In the genomic region with DNA sequence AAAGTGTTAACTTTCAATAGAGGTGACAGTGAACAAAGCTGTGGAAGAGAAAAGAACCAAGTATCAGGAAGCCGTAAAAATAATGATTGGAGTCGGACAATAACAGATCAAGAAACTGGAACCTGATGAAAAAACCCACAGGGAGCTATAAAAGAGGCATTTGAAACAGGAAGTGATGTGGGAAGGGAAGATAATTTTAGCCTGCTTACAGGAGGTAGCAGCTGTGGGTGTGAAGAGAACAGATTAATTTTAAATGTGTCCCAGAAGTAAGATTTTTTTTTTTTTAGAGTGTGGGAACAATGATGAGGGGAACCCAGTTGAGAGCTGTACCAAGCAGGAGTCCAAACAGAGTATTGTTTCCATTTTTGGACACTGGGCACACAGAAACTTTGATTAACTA, we compare ENCODE assay signal across 29 mouse cellular contexts.
DNase-seq lines count a peak whose midpoint lies in the region; ATAC-seq and TF ChIP-seq lines count a peak whose summit lies in the region.
"Had no signal": no experiment of that assay in that cellular context is flagged by ENCODE, and none has a peak within 500 bp of the region (broad histone marks: within the 10 kb centered on the region; RNA-seq: fewer than 3 reads in every experiment).

No protein-coding gene starts in this region.

- peak; percentile 34 to 52 for DNase-seq in left cerebral cortex, adult 9 months (ENCODE audit: low spot score in 2 of 2)
- DNase-seq in left cerebral cortex, postnatal 36 days (ENCODE audit: low spot score in 2 of 2): no peak
- peak; percentile 82 for DNase-seq in brain, adult 2 months (ENCODE audit: low read depth, low spot score)
- no peak for DNase-seq in spleen, adult 12 weeks (ENCODE audit: low spot score)
- DNase-seq in lung, postnatal 0 days (ENCODE audit: low spot score): no peak
- DNase-seq: adrenal gland, adult 2 months; adrenal gland, postnatal 36 days; cerebellum, adult 2 months; cerebellum, postnatal 14 days; heart, postnatal 14 days; kidney, postnatal 25 days; liver; lung, adult 2 months; lung, postnatal 14 days; thymus, postnatal 14 days had no signal

- H3K36me3 ChIP-seq in intestine, postnatal 0 days (ENCODE audit: control insufficient read depth, insufficient read depth): no peaks in the 10 kb centered on the region
- no peaks in the 10 kb centered on the region for H3K36me3 ChIP-seq in intestine, embryonic 16.5 days (ENCODE audit: control insufficient read depth, insufficient read depth, low read length)
- H3K36me3 ChIP-seq in lung, postnatal 0 days (ENCODE audit: insufficient read depth, low read length): no peaks in the 10 kb centered on the region
- H3K36me3 ChIP-seq: embryonic facial prominence, embryonic 10.5 days; embryonic facial prominence, embryonic 15.5 days; intestine, embryonic 15.5 days; kidney, embryonic 15.5 days; midbrain, embryonic 12.5 days; neural tube, embryonic 12.5 days had no signal

- no peak overlapping the region for H3K4me3 ChIP-seq in intestine, postnatal 0 days (ENCODE audit: low read depth, low read length)
- no peak overlapping the region for H3K4me3 ChIP-seq in intestine, embryonic 16.5 days (ENCODE audit: low read length)
- H3K4me3 ChIP-seq in lung, postnatal 0 days (ENCODE audit: low read depth, low read length): no peak overlapping the region
- H3K4me3 ChIP-seq: embryonic facial prominence, embryonic 10.5 days; embryonic facial prominence, embryonic 15.5 days; forebrain, embryonic 13.5 days; intestine, embryonic 15.5 days; kidney, embryonic 15.5 days; midbrain, embryonic 12.5 days; myocyte; neural tube, embryonic 12.5 days had no signal

- H3K4me1 ChIP-seq in intestine, postnatal 0 days (replicated peaks; ENCODE audit: control insufficient read depth, insufficient read depth, low read length): 0 out of 2 replicates have a peak, but pooled peaks cover 6% of the 10 kb centered on the region
- no peaks in the 10 kb centered on the region for H3K4me1 ChIP-seq in intestine, embryonic 16.5 days (ENCODE audit: control insufficient read depth, insufficient read depth, low read length)
- H3K4me1 ChIP-seq in lung, postnatal 0 days (ENCODE audit: insufficient read depth, low read depth, low read length): no peaks in the 10 kb centered on the region
- H3K4me1 ChIP-seq: embryonic facial prominence, embryonic 15.5 days; forebrain, embryonic 13.5 days; kidney, embryonic 15.5 days; midbrain, embryonic 12.5 days; neural tube, embryonic 12.5 days had no signal

- no peak overlapping the region for H3K4me2 ChIP-seq in intestine, postnatal 0 days (replicated peaks; ENCODE audit: low read depth)
- H3K4me2 ChIP-seq in intestine, embryonic 16.5 days (ENCODE audit: low read depth, low read length): no peak overlapping the region
- H3K4me2 ChIP-seq in lung, postnatal 0 days (replicated peaks; ENCODE audit: low read depth, low read length): no peak overlapping the region
- H3K4me2 ChIP-seq: embryonic facial prominence, embryonic 15.5 days; forebrain, embryonic 13.5 days; intestine, embryonic 15.5 days; kidney, embryonic 15.5 days; midbrain, embryonic 12.5 days; neural tube, embryonic 12.5 days had no signal

- TF ChIP-seq CTCF in intestine, postnatal 0 days (IDR thresholded peaks at IDR 0.05; ENCODE audit: low read depth): no peak
- no peak for TF ChIP-seq CTCF in lung, postnatal 0 days (IDR thresholded peaks at IDR 0.05)

- intact Hi-C loops in left cerebral cortex, postnatal 36 days (cut with DNase I): no loop called here

- H3K27me3 ChIP-seq in intestine, postnatal 0 days (replicated peaks; ENCODE audit: control insufficient read depth, insufficient read depth, low read length): no peaks in the 10 kb centered on the region
- no peaks in the 10 kb centered on the region for H3K27me3 ChIP-seq in intestine, embryonic 16.5 days (replicated peaks; ENCODE audit: control insufficient read depth, insufficient read depth, low read length)
- no peaks in the 10 kb centered on the region for H3K27me3 ChIP-seq in lung, postnatal 0 days (replicated peaks; ENCODE audit: insufficient read depth, low read length)
- H3K27me3 ChIP-seq: embryonic facial prominence, embryonic 15.5 days; forebrain, embryonic 13.5 days; intestine, embryonic 15.5 days; kidney, embryonic 15.5 days; midbrain, embryonic 12.5 days; neural tube, embryonic 12.5 days had no signal

- peak overlapping the region; percentile 15; the same call in 1 of the 2 replicates for H3K27ac ChIP-seq in intestine, postnatal 0 days (ENCODE audit: low read depth, low read length)
- H3K27ac ChIP-seq in intestine, embryonic 16.5 days (ENCODE audit: low read length): no peak overlapping the region
- H3K27ac ChIP-seq in lung, postnatal 0 days (ENCODE audit: low read length): no peak overlapping the region
- H3K27ac ChIP-seq: embryonic facial prominence, embryonic 10.5 days; embryonic facial prominence, embryonic 15.5 days; forebrain, embryonic 13.5 days; hindbrain, postnatal 0 days; kidney, embryonic 15.5 days; liver, embryonic 14.5 days; midbrain, embryonic 12.5 days; neural tube, embryonic 12.5 days had no signal

- H3K9me3 ChIP-seq in intestine, postnatal 0 days (ENCODE audit: control insufficient read depth): no peaks in the 10 kb centered on the region
- H3K9me3 ChIP-seq in intestine, embryonic 16.5 days (ENCODE audit: control insufficient read depth, low read length): no peaks in the 10 kb centered on the region
- no peaks in the 10 kb centered on the region for H3K9me3 ChIP-seq in lung, postnatal 0 days (ENCODE audit: low read length)
- H3K9me3 ChIP-seq: embryonic facial prominence, embryonic 10.5 days; embryonic facial prominence, embryonic 15.5 days; forebrain, embryonic 13.5 days; intestine, embryonic 15.5 days; kidney, embryonic 15.5 days; midbrain, embryonic 12.5 days; neural tube, embryonic 12.5 days had no signal

- H3K9ac ChIP-seq in intestine, postnatal 0 days (ENCODE audit: low read depth, low read length): no peak overlapping the region
- no peak overlapping the region for H3K9ac ChIP-seq in intestine, embryonic 16.5 days (ENCODE audit: low read depth, low read length)
- H3K9ac ChIP-seq in lung, postnatal 0 days (replicated peaks; ENCODE audit: low read depth): no peak overlapping the region
- H3K9ac ChIP-seq: embryonic facial prominence, embryonic 15.5 days; forebrain, embryonic 13.5 days; intestine, embryonic 15.5 days; kidney, embryonic 15.5 days; liver, embryonic 14.5 days; midbrain, embryonic 12.5 days; neural tube, embryonic 12.5 days had no signal

- ATAC-seq in intestine, postnatal 0 days: no peak
- no peak for ATAC-seq in intestine, embryonic 16.5 days
- 0 out of 2 replicates have a peak, but pooled peaks have one; percentile 18 for ATAC-seq in megakaryocyte-erythroid progenitor cell, adult 5-6 weeks (replicated peaks; ENCODE audit: low FRiP score, low TSS enrichment, poor library complexity, severe bottlenecking)
- ATAC-seq in lung, postnatal 0 days: no peak
- ATAC-seq: activated CD4-positive, CD25-positive, alpha-beta regulatory T cell, adult 4 months; forebrain, embryonic 13.5 days; hindbrain, postnatal 0 days had no signal

- TF ChIP-seq EP300 in lung, postnatal 0 days (IDR thresholded peaks at IDR 0.05): no peak

- 30% methylated on average over 2 of the region's 2 CpGs for WGBS in intestine, postnatal 0 days
- WGBS in intestine, embryonic 16.5 days: 62% methylated on average over 2 of the region's 2 CpGs
- WGBS in lung, postnatal 0 days: 62% methylated on average over 2 of the region's 2 CpGs

Comparison
In these comparisons a context has a peak if more than half of its experiments do, and no peak if none do; other contexts are left out.
1. DNase-seq: peak in left cerebral cortex, adult 9 months (2 of 2) and brain, adult 2 months (single experiment); none in left cerebral cortex, postnatal 36 days (0 of 2), spleen, adult 12 weeks (single experiment) and lung, postnatal 0 days (single experiment).